Mouse (Mus musculus) cortical plate, adult 2 months (tissue): ENCODE results near the gene Cnot10.

Source experiments
- CTCF ChIP-seq: fragments of 200-500 bp; IDR thresholded peaks from 2 replicates; pipeline ENCODE4 v1.5.1; 2011; ENCODE audit warnings: mild to moderate bottlenecking, control low read depth, low read length; ENCODE audit not compliant: insufficient read depth; ENCODE audit errors: extremely low read depth
- POLR2A ChIP-seq: fragments of 200-500 bp; IDR thresholded peaks from 2 replicates; pipeline ENCODE4 v1.6.1; 2011; ENCODE audit warnings: mild to moderate bottlenecking, low read length, control low read depth; ENCODE audit not compliant: insufficient read depth; ENCODE audit errors: extremely low read depth

GRCm38 (mm10) chr9:114639839-114640646, at the start of gene Cnot10:
- no peak for TF ChIP-seq CTCF
- peak; percentile 61; the same call in 1 of the 2 replicates for TF ChIP-seq POLR2A
